Mouse (Mus musculus): ENCODE data around the gene Gm32717. TPM values are rescaled to one million over a fixed set of nuclear protein-coding genes. Genes with fewer than 3 reads are reported as not detected.
"Not testable (repeated sequence)": the region's sequence is repeated elsewhere in the genome, so short reads cannot be mapped to it uniquely, and the experiment has no call there.

Gene Gm32717
- under 1 TPM; 0.56 to 0.97 TPM for total RNA-seq (2021)
- long read RNA-seq, experiment 1: 0 reads
- long read RNA-seq, experiment 2: 0 reads

- H3K4me3 ChIP-seq; DNase-seq (ENCODE audit: extremely low spot score in 1 of 2, low spot score in 2 of 2); H3K27ac ChIP-seq; intact Hi-C loops (cut with DNase I): not testable (repeated sequence)
Measured at GRCm38 (mm10) chr10:118240680-118241079, at the start of gene Gm32717. TSS of gene Gm32717 (minus strand) at chr10:118240780.

GRCm38 (mm10) chr10:118283016-118283415 lies 42.4 kb upstream of the Gm32717 start:
- H3K27ac ChIP-seq; H3K4me3 ChIP-seq; intact Hi-C loops (cut with DNase I); DNase-seq (ENCODE audit: extremely low spot score in 1 of 2, low spot score in 2 of 2): not testable (repeated sequence)

GRCm38 (mm10) chr10:118282565-118282964 lies 42.0 kb upstream of the Gm32717 start:
- H3K27ac ChIP-seq; intact Hi-C loops (cut with DNase I); DNase-seq (ENCODE audit: extremely low spot score in 1 of 2, low spot score in 2 of 2); H3K4me3 ChIP-seq: not testable (repeated sequence)

- intact Hi-C loops (cut with DNase I); H3K27ac ChIP-seq; H3K4me3 ChIP-seq; DNase-seq (ENCODE audit: extremely low spot score in 1 of 2, low spot score in 2 of 2): not testable (repeated sequence)
Measured at GRCm38 (mm10) chr10:118278069-118278468, 37.5 kb upstream of the Gm32717 start.

GRCm38 (mm10) chr10:118271416-118271815 lies 30.8 kb upstream of the Gm32717 start:
- DNase-seq (ENCODE audit: extremely low spot score in 1 of 2, low spot score in 2 of 2); intact Hi-C loops (cut with DNase I); H3K27ac ChIP-seq; H3K4me3 ChIP-seq: not testable (repeated sequence)

- H3K4me3 ChIP-seq; intact Hi-C loops (cut with DNase I): not testable (repeated sequence)
Measured at GRCm38 (mm10) chr10:118268812-118269211, 28.2 kb upstream of the Gm32717 start.

GRCm38 (mm10) chr10:118258388-118258787 lies 17.8 kb upstream of the Gm32717 start, which contains the start of gene Gm32802:
TSS of gene Gm32802 (plus strand) at chr10:118258688.
- intact Hi-C loops (cut with DNase I); DNase-seq (ENCODE audit: extremely low spot score in 1 of 2, low spot score in 2 of 2); H3K27ac ChIP-seq; H3K4me3 ChIP-seq: not testable (repeated sequence)

More at GRCm38 (mm10) chr10:118268812-118269211, 28.2 kb upstream of the Gm32717 start:
- not testable (repeated sequence) for H3K27ac ChIP-seq; DNase-seq (ENCODE audit: extremely low spot score in 1 of 2, low spot score in 2 of 2)

- intact Hi-C loops (cut with DNase I): no loop called here
- Histone ChIP-seq H3K4me3 (no peak overlapping the region), H3K27ac (no peak overlapping the region)
- DNase-seq (ENCODE audit: extremely low spot score in 1 of 2, low spot score in 2 of 2): peak; percentile 35 to 52
- TF ChIP-seq CTCF (IDR thresholded peaks at IDR 0.05): peak; percentile 45
Measured at GRCm38 (mm10) chr10:118250852-118251295, 10.3 kb upstream of the Gm32717 start.

GRCm38 (mm10) chr10:118249006-118249595 lies 8.5 kb upstream of the Gm32717 start:
- H3K4me3 ChIP-seq; intact Hi-C loops (cut with DNase I); H3K27ac ChIP-seq: not testable (repeated sequence)
- DNase-seq (ENCODE audit: extremely low spot score in 1 of 2, low spot score in 2 of 2): peak; percentile 12 to 21

- H3K4me3 ChIP-seq; intact Hi-C loops (cut with DNase I); DNase-seq (ENCODE audit: extremely low spot score in 1 of 2, low spot score in 2 of 2): not testable (repeated sequence)
Measured at GRCm38 (mm10) chr10:118232607-118233006, 8.0 kb downstream of the Gm32717 start.

GRCm38 (mm10) chr10:118227629-118228028 lies 13.0 kb downstream of the Gm32717 start:
- intact Hi-C loops (cut with DNase I); H3K4me3 ChIP-seq; H3K27ac ChIP-seq; DNase-seq (ENCODE audit: extremely low spot score in 1 of 2, low spot score in 2 of 2): not testable (repeated sequence)

More at GRCm38 (mm10) chr10:118232607-118233006, 8.0 kb downstream of the Gm32717 start:
- not testable (repeated sequence) for H3K27ac ChIP-seq

- DNase-seq (ENCODE audit: extremely low spot score in 1 of 2, low spot score in 2 of 2); H3K27ac ChIP-seq; H3K4me3 ChIP-seq; intact Hi-C loops (cut with DNase I): not testable (repeated sequence)
Measured at GRCm38 (mm10) chr10:118215719-118216393, 24.7 kb downstream of the Gm32717 start.

- DNase-seq (ENCODE audit: extremely low spot score in 1 of 2, low spot score in 2 of 2): no peak
- intact Hi-C loops (cut with DNase I): no loop called here
- no peak within 1 kb of the TSS for H3K4me3 ChIP-seq
- H3K27ac ChIP-seq: no peak within 1 kb of the TSS
- no peak for TF ChIP-seq CTCF (IDR thresholded peaks at IDR 0.05)
Measured at GRCm38 (mm10) chr10:118204642-118205041, 35.9 kb downstream of the Gm32717 start, which contains the start of gene Il22. TSS of gene Il22 (plus strand) at chr10:118204942.

- H3K4me3 ChIP-seq; intact Hi-C loops (cut with DNase I); DNase-seq (ENCODE audit: extremely low spot score in 1 of 2, low spot score in 2 of 2); H3K27ac ChIP-seq: not testable (repeated sequence)
Measured at GRCm38 (mm10) chr10:118195150-118195549, 45.4 kb downstream of the Gm32717 start.
